In genomic region chr1:91495321-91495720, GRCm38 (mm10) we compare ENCODE assay signal across 8 mouse cellular contexts. TPM values are rescaled to one million over a fixed set of nuclear protein-coding genes. Genes with fewer than 3 reads are reported as not detected.
DNase-seq lines count a peak whose midpoint lies in the region; ATAC-seq and TF ChIP-seq lines count a peak whose summit lies in the region.

No protein-coding gene starts in this region.

- H3K27ac ChIP-seq in layer of hippocampus, adult 2 months: no peak overlapping the region; the same call in 1 of the 2 replicates
- no peak overlapping the region for H3K27ac ChIP-seq in embryonic facial prominence, embryonic 12.5 days
- H3K27ac ChIP-seq in intestine, embryonic 14.5 days (ENCODE audit: low read depth): no peak overlapping the region
- H3K27ac ChIP-seq in midbrain, postnatal 0 days (ENCODE audit: low read depth, low read length): no peak overlapping the region

- H3K4me2 ChIP-seq in embryonic facial prominence, embryonic 12.5 days (replicated peaks): peak overlapping the region; percentile 79
- peak overlapping the region; percentile 90 for H3K4me2 ChIP-seq in intestine, embryonic 14.5 days (ENCODE audit: low read length)
- peak overlapping the region; percentile 87 for H3K4me2 ChIP-seq in midbrain, postnatal 0 days (ENCODE audit: low read depth, low read length, poor library complexity, severe bottlenecking)

- DNase-seq in layer of hippocampus, adult 2 months (ENCODE audit: low spot score in 2 of 2): no peak
- DNase-seq in layer of hippocampus, postnatal 36 days: no peak
- DNase-seq in intestine, embryonic 14.5 days (ENCODE audit: low spot score): no peak
- no peak for DNase-seq in midbrain, postnatal 0 days (ENCODE audit: low spot score)
- DNase-seq in left cerebral cortex, postnatal 25 days (ENCODE audit: low spot score in 2 of 2): no peak
- DNase-seq in retina, embryonic 14.5 days (ENCODE audit: low spot score): no peak
- DNase-seq in urinary bladder, postnatal 14 days (ENCODE audit: low spot score): no peak

- peak overlapping the region; percentile 81 for H3K9ac ChIP-seq in embryonic facial prominence, embryonic 12.5 days
- H3K9ac ChIP-seq in intestine, embryonic 14.5 days (ENCODE audit: low read length): peak overlapping the region; percentile 58
- H3K9ac ChIP-seq in midbrain, postnatal 0 days (replicated peaks; ENCODE audit: low read length, poor library complexity, severe bottlenecking): peak overlapping the region; percentile 88

- H3K36me3 ChIP-seq in embryonic facial prominence, embryonic 12.5 days: peaks cover 9% of the 10 kb centered on the region; the same call in 1 of the 2 replicates
- peaks cover 13% of the 10 kb centered on the region for H3K36me3 ChIP-seq in intestine, embryonic 14.5 days (ENCODE audit: control insufficient read depth, insufficient read depth, low read length)
- H3K36me3 ChIP-seq in midbrain, postnatal 0 days (ENCODE audit: insufficient read depth, low read length): peaks cover 7% of the 10 kb centered on the region; the same call in 1 of the 2 replicates

- ATAC-seq in embryonic facial prominence, embryonic 12.5 days (ENCODE audit: insufficient number of reproducible peaks, insufficient read depth, low FRiP score, low TSS enrichment): no peak
- ATAC-seq in intestine, embryonic 14.5 days (replicated peaks; ENCODE audit: low FRiP score, low TSS enrichment, low read depth): no peak
- 0 out of 2 replicates have a peak, but pooled peaks have one; percentile 1 for ATAC-seq in midbrain, postnatal 0 days (ENCODE audit: low FRiP score)

- H3K9me3 ChIP-seq in embryonic facial prominence, embryonic 12.5 days: no peaks in the 10 kb centered on the region
- no peaks in the 10 kb centered on the region for H3K9me3 ChIP-seq in intestine, embryonic 14.5 days (ENCODE audit: control insufficient read depth, low read length)
- H3K9me3 ChIP-seq in midbrain, postnatal 0 days (ENCODE audit: low read length): no peaks in the 10 kb centered on the region

- no peaks in the 10 kb centered on the region for H3K27me3 ChIP-seq in embryonic facial prominence, embryonic 12.5 days
- no peaks in the 10 kb centered on the region for H3K27me3 ChIP-seq in intestine, embryonic 14.5 days (replicated peaks; ENCODE audit: control insufficient read depth, insufficient read depth, low read length)
- no peaks in the 10 kb centered on the region for H3K27me3 ChIP-seq in midbrain, postnatal 0 days (ENCODE audit: insufficient read depth, low read length)

- intact Hi-C loops in left cerebral cortex, postnatal 25 days (cut with DNase I): no loop called here

- WGBS in embryonic facial prominence, embryonic 12.5 days: 48% methylated on average over 5 of the region's 5 CpGs
- WGBS in intestine, embryonic 14.5 days: 38% methylated on average over 5 of the region's 5 CpGs
- 48% methylated on average over 5 of the region's 5 CpGs for WGBS in midbrain, postnatal 0 days

- TF ChIP-seq CTCF in layer of hippocampus, adult 2 months (conservative IDR thresholded peaks at IDR 0.05): no peak
- TF ChIP-seq CTCF in midbrain, postnatal 0 days (IDR thresholded peaks at IDR 0.05): no peak

- H3K4me1 ChIP-seq in embryonic facial prominence, embryonic 12.5 days: peaks cover 17% of the 10 kb centered on the region
- H3K4me1 ChIP-seq in intestine, embryonic 14.5 days (replicated peaks; ENCODE audit: control insufficient read depth, insufficient read depth, low read length): peaks cover 7% of the 10 kb centered on the region; the same call in 1 of the 2 replicates
- H3K4me1 ChIP-seq in midbrain, postnatal 0 days (ENCODE audit: insufficient read depth, low read length): peaks cover 10% of the 10 kb centered on the region

- H3K4me3 ChIP-seq in layer of hippocampus, adult 2 months: peak overlapping the region; percentile 98
- peak overlapping the region; percentile 91 for H3K4me3 ChIP-seq in embryonic facial prominence, embryonic 12.5 days
- H3K4me3 ChIP-seq in intestine, embryonic 14.5 days (ENCODE audit: low read depth, low read length): peak overlapping the region; percentile 89
- H3K4me3 ChIP-seq in midbrain, postnatal 0 days (ENCODE audit: low read depth, low read length): peak overlapping the region; percentile 85

RNA-seq across cellular contexts. Expression of gene Traf3ip1, which starts 0.9 kb away (rescaled TPM):
- 10 to 100 TPM; 11.0 to 13.6 TPM for total RNA-seq in layer of hippocampus, adult 2 months (2021)
- total RNA-seq in layer of hippocampus, postnatal 36 days (2021): 10 to 100 TPM; 13.5 to 13.9 TPM
- 12.4 and 14.1 TPM in 2 replicates for polyA plus RNA-seq in embryonic facial prominence, embryonic 12.5 days (2016; fragmentation: Nextera tagmentation; extraction: Ambion mirVana)
- 5.9 and 6.7 TPM in 2 replicates for polyA plus RNA-seq in intestine, embryonic 14.5 days (2014; fragmentation: Nextera tagmentation; extraction: Ambion mirVana)
- total RNA-seq in midbrain, postnatal 0 days (2014; rRNA removed): 17.3 and 18.4 TPM in 2 replicates
- 6.1 and 7.0 TPM in 2 replicates for polyA plus RNA-seq in midbrain, postnatal 0 days (2015; fragmentation: Nextera tagmentation; extraction: Ambion mirVana)
- total RNA-seq in left cerebral cortex, postnatal 25 days (2021): 10 to 100 TPM; 15.5 to 15.8 TPM

RNA-seq across cellular contexts. Expression of gene Per2, which starts 36.2 kb away (rescaled TPM):
- total RNA-seq in layer of hippocampus, adult 2 months (2021): 10 to 100 TPM; 21.2 to 27.5 TPM
- 10 to 100 TPM; 26.4 to 37.3 TPM for total RNA-seq in layer of hippocampus, postnatal 36 days (2021)
- 2.5 TPM in 2 replicates for polyA plus RNA-seq in embryonic facial prominence, embryonic 12.5 days (2016; fragmentation: Nextera tagmentation; extraction: Ambion mirVana)
- polyA plus RNA-seq in intestine, embryonic 14.5 days (2014; fragmentation: Nextera tagmentation; extraction: Ambion mirVana): 5.9 and 6.7 TPM in 2 replicates
- total RNA-seq in midbrain, postnatal 0 days (2014; rRNA removed): 10.5 and 11.3 TPM in 2 replicates
- polyA plus RNA-seq in midbrain, postnatal 0 days (2015; fragmentation: Nextera tagmentation; extraction: Ambion mirVana): 3.3 and 3.8 TPM in 2 replicates
- total RNA-seq in left cerebral cortex, postnatal 25 days (2021): 10 to 100 TPM; 25.3 to 30.0 TPM

RNA-seq across cellular contexts. Expression of gene Asb1, which starts 45.0 kb away (rescaled TPM):
- total RNA-seq in layer of hippocampus, adult 2 months (2021): 10 to 100 TPM; 32.4 to 40.1 TPM
- 10 to 100 TPM; 32.7 to 44.4 TPM for total RNA-seq in layer of hippocampus, postnatal 36 days (2021)
- polyA plus RNA-seq in embryonic facial prominence, embryonic 12.5 days (2016; fragmentation: Nextera tagmentation; extraction: Ambion mirVana): 9.0 and 9.2 TPM in 2 replicates
- polyA plus RNA-seq in intestine, embryonic 14.5 days (2014; fragmentation: Nextera tagmentation; extraction: Ambion mirVana): 6.2 and 7.3 TPM in 2 replicates
- total RNA-seq in midbrain, postnatal 0 days (2014; rRNA removed): 29.3 and 32.1 TPM in 2 replicates
- polyA plus RNA-seq in midbrain, postnatal 0 days (2015; fragmentation: Nextera tagmentation; extraction: Ambion mirVana): 8.6 and 8.8 TPM in 2 replicates
- 10 to 100 TPM; 41.7 to 42.4 TPM for total RNA-seq in left cerebral cortex, postnatal 25 days (2021)
